Mouse (Mus musculus) ES-E14 (cell line): ENCODE measurements around the gene Josd2.

Experiments used
- HCFC1 ChIP-seq: IDR thresholded peaks from 2 replicates; pipeline ENCODE4 v1.6.1; 2012; ENCODE audit warnings: low read length, inconsistent platforms, borderline replicate concordance; ENCODE audit not compliant: insufficient read depth
- ZC3H11A ChIP-seq: IDR thresholded peaks from 2 replicates; pipeline ENCODE4 v1.6.1; 2012; ENCODE audit warnings: low read depth, mild to moderate bottlenecking, inconsistent platforms, low read length, borderline replicate concordance
- ZNF384 ChIP-seq: IDR thresholded peaks from 2 replicates; pipeline ENCODE4 v1.6.1; 2012; ENCODE audit warnings: low read depth, low read length, inconsistent platforms

DNA sequence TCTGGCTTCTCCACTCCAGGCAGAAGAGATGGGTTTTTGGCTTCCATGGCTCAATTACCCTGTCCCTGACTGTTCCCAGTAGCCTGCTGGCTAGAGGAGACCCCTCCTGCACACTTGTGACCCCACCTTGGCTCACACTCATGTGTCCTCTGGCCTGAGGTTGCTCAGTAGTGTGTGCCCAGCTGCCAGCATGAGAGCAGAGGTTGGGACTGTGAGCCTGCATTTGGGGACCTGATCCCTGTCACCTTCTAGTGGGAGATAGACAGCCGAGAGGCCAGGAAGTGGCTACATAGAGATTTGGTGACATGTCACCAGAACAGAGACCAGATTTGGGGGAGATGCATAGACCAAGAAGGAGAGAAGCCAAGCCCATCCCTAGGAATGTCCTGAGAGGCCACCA lies 30.6 kb upstream of the Josd2 start:
- TF ChIP-seq ZNF384, result no peak
- TF ChIP-seq ZC3H11A, result no peak
- no peak for TF ChIP-seq HCFC1
